Mouse (Mus musculus): ENCODE measurements around the gene Tmcc2. TPM values are rescaled to one million over a fixed set of nuclear protein-coding genes. Genes with fewer than 3 reads are reported as not detected.

Tmcc2 gene
- polyA plus RNA-seq, 1 experiment from 2014 or later = 11.0 TPM

DNA sequence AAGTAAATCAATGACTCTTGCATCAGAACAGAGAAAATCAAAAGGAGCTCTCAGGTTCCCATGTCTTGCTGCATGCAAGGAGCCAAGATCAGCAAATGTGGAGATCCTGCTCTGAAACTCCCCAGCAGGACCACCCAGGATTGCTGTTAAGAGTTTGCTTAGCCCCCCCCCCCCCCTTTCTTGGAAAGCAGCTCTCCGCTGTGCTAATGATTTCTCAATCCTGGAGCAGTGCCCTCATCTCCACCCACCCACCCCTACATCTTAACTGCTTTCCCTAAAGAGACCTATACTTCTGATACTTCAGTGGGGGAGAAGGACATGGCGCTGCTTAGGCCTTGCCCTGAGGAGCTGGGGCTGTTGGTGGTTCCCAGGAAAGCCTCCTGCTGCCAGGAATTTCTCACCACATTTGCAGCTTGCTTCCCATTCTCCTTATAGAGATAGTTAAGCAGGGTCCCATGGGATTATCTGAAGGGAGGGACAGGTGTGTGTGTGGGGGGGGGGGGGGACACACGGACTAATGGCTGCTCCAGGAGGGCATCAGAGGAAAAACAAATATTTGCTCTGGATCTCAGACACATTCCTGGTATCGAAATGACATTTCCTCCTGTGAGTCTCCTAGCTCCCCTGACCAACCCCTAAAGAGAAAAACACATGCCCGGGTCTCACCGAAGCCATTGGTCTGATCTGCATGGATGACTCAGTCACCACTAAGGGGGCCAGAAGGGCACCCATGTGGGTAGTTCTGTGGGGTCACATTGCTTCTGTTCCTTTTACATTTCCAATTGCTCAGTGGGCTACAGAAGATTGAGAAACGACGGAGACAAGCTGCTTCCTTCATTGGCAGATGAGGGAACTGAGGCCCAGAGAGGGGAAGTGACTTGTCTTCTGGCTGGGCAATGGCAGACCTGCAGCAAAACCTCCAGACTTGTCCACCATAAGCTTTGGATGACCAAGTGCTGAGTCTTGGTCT lies 72.9 kb downstream of the Tmcc2 start:
- Histone ChIP-seq H3K9me3 (ENCODE audit: control insufficient read depth, low read length) (no peaks in the 10 kb centered on the region), H3K36me3 (ENCODE audit: control insufficient read depth, insufficient read depth, low read length) (no peaks in the 10 kb centered on the region), H3K27me3 (ENCODE audit: control insufficient read depth, insufficient read depth, low read depth, low read length) (no peaks in the 10 kb centered on the region), H3K9ac (ENCODE audit: low read length) (peak overlapping the region; percentile 40), H3K4me3 (ENCODE audit: low read length) (peak overlapping the region; percentile 56), H3K4me2 (ENCODE audit: low read depth, low read length) (peak overlapping the region; percentile 66), H3K27ac (ENCODE audit: low read length) (peak overlapping the region; percentile 81), H3K4me1 (replicated peaks; ENCODE audit: control insufficient read depth, insufficient read depth, low read length) (peaks cover 38% of the 10 kb centered on the region)
- 31% methylated on average over 8 of the region's 8 CpGs for WGBS
- ATAC-seq (ENCODE audit: low read depth) = peak; percentile 55

- no peaks in the 10 kb centered on the region for H3K27me3 ChIP-seq (ENCODE audit: control insufficient read depth, insufficient read depth, low read depth, low read length)
- no peaks in the 10 kb centered on the region for H3K36me3 ChIP-seq (ENCODE audit: control insufficient read depth, insufficient read depth, low read length)
- peak; percentile 42 for ATAC-seq (ENCODE audit: low read depth)
- WGBS = 34% methylated on average over 4 of the region's 4 CpGs
- peak overlapping the region; percentile 66 for H3K4me2 ChIP-seq (ENCODE audit: low read depth, low read length)
- no peaks in the 10 kb centered on the region for H3K9me3 ChIP-seq (ENCODE audit: control insufficient read depth, low read length)
- H3K4me1 ChIP-seq (replicated peaks; ENCODE audit: control insufficient read depth, insufficient read depth, low read length) = peaks cover 30% of the 10 kb centered on the region
- peak overlapping the region; percentile 56 for H3K4me3 ChIP-seq (ENCODE audit: low read length)
- H3K27ac ChIP-seq (ENCODE audit: low read length) = peak overlapping the region; percentile 81
- peak overlapping the region; percentile 32; the same call in 1 of the 2 replicates for H3K9ac ChIP-seq (ENCODE audit: low read length)
Measured at GRCm38 (mm10) chr1:132317413-132317812, 73.7 kb downstream of the Tmcc2 start.

DNA sequence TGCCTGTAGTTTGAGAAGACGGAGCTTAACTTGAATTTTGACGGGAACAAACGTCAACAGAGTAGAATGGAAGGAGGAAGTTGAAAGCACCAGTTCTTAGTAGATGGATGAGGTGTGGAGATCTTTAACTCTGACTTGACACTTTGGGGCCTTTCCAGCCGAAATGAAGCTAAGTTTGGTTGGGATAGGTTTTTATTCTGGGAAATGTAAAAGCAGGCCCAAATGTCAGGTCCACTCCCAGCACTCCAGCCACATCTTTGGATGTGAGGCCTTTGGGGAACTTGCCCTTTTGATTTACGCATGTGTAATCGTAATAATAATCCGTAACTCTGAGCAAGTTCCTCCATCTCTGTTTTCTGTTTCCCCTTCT lies 74.5 kb downstream of the Tmcc2 start:
- WGBS = 25% methylated on average over 7 of the region's 7 CpGs
- no peak for ATAC-seq (ENCODE audit: low read depth)
- peaks cover 30% of the 10 kb centered on the region for H3K4me1 ChIP-seq (replicated peaks; ENCODE audit: control insufficient read depth, insufficient read depth, low read length)

DNA sequence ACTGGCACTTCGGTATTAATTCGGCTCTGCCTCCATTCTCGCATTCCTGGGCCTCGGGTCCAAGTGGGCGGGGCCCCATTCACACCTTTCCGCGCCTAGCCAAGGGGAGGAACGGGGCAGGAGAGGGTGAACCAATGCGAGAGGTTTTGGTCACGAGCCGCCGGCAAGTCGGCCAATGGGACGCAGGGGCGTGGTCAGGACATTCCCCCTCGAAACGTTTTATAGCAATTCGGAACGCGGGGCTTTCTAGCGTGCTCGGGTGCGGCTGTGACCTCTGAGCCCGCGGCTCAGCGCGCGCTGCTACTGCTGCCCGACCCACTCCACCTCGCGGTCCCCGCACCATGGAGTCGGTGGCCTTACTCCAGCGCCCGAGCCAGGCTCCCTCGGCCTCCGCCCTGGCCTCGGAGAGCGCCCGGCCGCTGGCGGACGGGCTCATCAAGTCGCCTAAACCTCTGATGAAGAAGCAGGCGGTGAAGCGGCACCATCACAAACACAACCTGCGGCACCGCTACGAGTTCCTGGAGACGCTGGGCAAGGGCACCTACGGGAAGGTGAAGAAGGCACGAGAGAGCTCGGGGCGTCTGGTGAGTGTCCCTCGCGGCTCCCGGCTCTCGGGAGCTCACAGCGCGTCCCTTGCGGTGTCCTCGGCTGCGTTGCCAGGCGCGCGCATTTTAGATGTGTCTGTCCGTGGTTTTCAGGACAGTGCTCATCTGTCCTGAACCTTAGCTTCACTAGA lies 75.0 kb downstream of the Tmcc2 start, which contains the start of gene Nuak2:
Gene Nuak2, plus strand, starts transcription at position 238 of the 736 bp plus-strand sequence.
- peak; percentile 73 for ATAC-seq (ENCODE audit: low read depth)
- H3K27ac ChIP-seq (ENCODE audit: low read length) = peak within 1 kb of the TSS; percentile 81
- no peaks in the 10 kb centered on the region for H3K9me3 ChIP-seq (ENCODE audit: control insufficient read depth, low read length)
- no peaks in the 10 kb centered on the region for H3K27me3 ChIP-seq (ENCODE audit: control insufficient read depth, insufficient read depth, low read depth, low read length)
- H3K9ac ChIP-seq (ENCODE audit: low read length) = peak within 1 kb of the TSS; percentile 72
- H3K36me3 ChIP-seq (ENCODE audit: control insufficient read depth, insufficient read depth, low read length) = no peaks in the 10 kb centered on the region
- H3K4me1 ChIP-seq (replicated peaks; ENCODE audit: control insufficient read depth, insufficient read depth, low read length) = peaks cover 30% of the 10 kb centered on the region
- under 1% methylated on average over 67 of the region's 67 CpGs for WGBS
- peak within 1 kb of the TSS; percentile 66 for H3K4me2 ChIP-seq (ENCODE audit: low read depth, low read length)
- H3K4me3 ChIP-seq (ENCODE audit: low read length) = peak within 1 kb of the TSS; percentile 56

More for the DNA sequence above, 74.5 kb downstream of the Tmcc2 start:
- H3K27ac ChIP-seq (ENCODE audit: low read length) = peak overlapping the region; percentile 81
- peak overlapping the region; percentile 72 for H3K9ac ChIP-seq (ENCODE audit: low read length)
- H3K4me3 ChIP-seq (ENCODE audit: low read length) = peak overlapping the region; percentile 56
- no peaks in the 10 kb centered on the region for H3K36me3 ChIP-seq (ENCODE audit: control insufficient read depth, insufficient read depth, low read length)
- no peaks in the 10 kb centered on the region for H3K9me3 ChIP-seq (ENCODE audit: control insufficient read depth, low read length)
- H3K27me3 ChIP-seq (ENCODE audit: control insufficient read depth, insufficient read depth, low read depth, low read length) = no peaks in the 10 kb centered on the region
- peak overlapping the region; percentile 66 for H3K4me2 ChIP-seq (ENCODE audit: low read depth, low read length)

DNA sequence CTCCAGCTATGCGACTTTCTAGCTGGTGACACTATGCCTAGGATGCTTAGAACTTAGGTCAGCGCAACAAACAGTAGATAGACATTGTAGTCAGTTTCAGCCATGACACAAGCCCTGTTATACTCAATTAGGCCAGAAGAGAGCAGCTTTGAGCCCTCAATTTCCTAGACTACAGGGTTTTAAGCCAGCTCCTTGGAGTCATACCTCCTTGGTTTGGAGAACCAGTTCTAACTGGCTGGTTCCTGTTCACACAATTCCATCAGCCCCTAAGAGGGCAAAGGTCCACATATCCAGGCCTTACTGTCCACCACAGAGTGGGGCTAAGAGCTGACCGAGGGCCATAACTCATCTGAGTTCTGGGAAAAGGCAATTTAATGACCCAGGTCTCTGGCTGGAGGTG lies 78.4 kb downstream of the Tmcc2 start:
- 56% methylated on average over 3 of the region's 3 CpGs for WGBS
- Histone ChIP-seq H3K27me3 (ENCODE audit: control insufficient read depth, insufficient read depth, low read depth, low read length) (no peaks in the 10 kb centered on the region; the same call in 1 of the 2 replicates), H3K9me3 (ENCODE audit: control insufficient read depth, low read length) (no peaks in the 10 kb centered on the region), H3K4me1 (replicated peaks; ENCODE audit: control insufficient read depth, insufficient read depth, low read length) (peaks cover 13% of the 10 kb centered on the region), H3K4me3 (ENCODE audit: low read length) (no peak overlapping the region), H3K27ac (ENCODE audit: low read length) (no peak overlapping the region), H3K4me2 (ENCODE audit: low read depth, low read length) (no peak overlapping the region), H3K9ac (ENCODE audit: low read length) (no peak overlapping the region), H3K36me3 (ENCODE audit: control insufficient read depth, insufficient read depth, low read length) (no peaks in the 10 kb centered on the region)
- ATAC-seq (ENCODE audit: low read depth) = peak; percentile 16; the same call in 1 of the 2 replicates

GRCm38 (mm10) chr1:132312043-132312442 lies 79.0 kb downstream of the Tmcc2 start:
- H3K27me3 ChIP-seq (ENCODE audit: control insufficient read depth, insufficient read depth, low read depth, low read length) = no peaks in the 10 kb centered on the region; the same call in 1 of the 2 replicates
- H3K9me3 ChIP-seq (ENCODE audit: control insufficient read depth, low read length) = no peaks in the 10 kb centered on the region
- no peaks in the 10 kb centered on the region for H3K36me3 ChIP-seq (ENCODE audit: control insufficient read depth, insufficient read depth, low read length)
- H3K4me1 ChIP-seq (replicated peaks; ENCODE audit: control insufficient read depth, insufficient read depth, low read length) = peaks cover 11% of the 10 kb centered on the region
- H3K9ac ChIP-seq (ENCODE audit: low read length) = no peak overlapping the region
- H3K4me3 ChIP-seq (ENCODE audit: low read length) = no peak overlapping the region
- ATAC-seq (ENCODE audit: low read depth) = no peak
- WGBS = 0% methylated on average over 2 of the region's 2 CpGs
- no peak overlapping the region for H3K27ac ChIP-seq (ENCODE audit: low read length)
- no peak overlapping the region for H3K4me2 ChIP-seq (ENCODE audit: low read depth, low read length)

GRCm38 (mm10) chr1:132311174-132311859 lies 79.8 kb downstream of the Tmcc2 start:
- Histone ChIP-seq H3K4me2 (ENCODE audit: low read depth, low read length) (no peak overlapping the region), H3K4me1 (replicated peaks; ENCODE audit: control insufficient read depth, insufficient read depth, low read length) (peaks cover 11% of the 10 kb centered on the region), H3K4me3 (ENCODE audit: low read length) (no peak overlapping the region), H3K27ac (ENCODE audit: low read length) (no peak overlapping the region), H3K9ac (ENCODE audit: low read length) (no peak overlapping the region), H3K36me3 (ENCODE audit: control insufficient read depth, insufficient read depth, low read length) (no peaks in the 10 kb centered on the region), H3K9me3 (ENCODE audit: control insufficient read depth, low read length) (no peaks in the 10 kb centered on the region), H3K27me3 (ENCODE audit: control insufficient read depth, insufficient read depth, low read depth, low read length) (no peaks in the 10 kb centered on the region; the same call in 1 of the 2 replicates)
- 39% methylated on average over 10 of the region's 10 CpGs for WGBS
- no peak for ATAC-seq (ENCODE audit: low read depth)

DNA sequence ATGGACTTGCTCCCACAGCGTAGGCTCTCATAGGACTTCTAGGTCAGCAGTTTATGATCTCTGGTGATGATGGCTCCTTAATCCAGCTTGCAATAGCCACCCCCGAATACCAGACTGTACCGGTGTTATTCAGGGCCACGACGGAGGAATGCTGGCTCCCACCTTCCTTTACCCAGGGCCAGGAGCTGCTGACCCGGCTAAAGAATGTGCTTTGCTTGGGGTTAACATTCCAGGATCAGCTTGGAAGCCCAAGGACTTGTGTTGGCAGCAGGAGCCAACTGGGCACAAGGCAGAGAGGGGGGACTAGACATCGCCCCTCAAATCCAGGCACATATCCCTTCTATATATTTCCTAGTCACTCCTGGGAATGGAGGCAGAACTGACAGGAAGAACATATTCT lies 80.3 kb downstream of the Tmcc2 start:
- Histone ChIP-seq H3K27me3 (ENCODE audit: control insufficient read depth, insufficient read depth, low read depth, low read length) (no peaks in the 10 kb centered on the region; the same call in 1 of the 2 replicates), H3K9ac (ENCODE audit: low read length) (no peak overlapping the region), H3K27ac (ENCODE audit: low read length) (no peak overlapping the region), H3K4me1 (replicated peaks; ENCODE audit: control insufficient read depth, insufficient read depth, low read length) (peaks cover 11% of the 10 kb centered on the region), H3K4me3 (ENCODE audit: low read length) (no peak overlapping the region), H3K9me3 (ENCODE audit: control insufficient read depth, low read length) (no peaks in the 10 kb centered on the region), H3K4me2 (ENCODE audit: low read depth, low read length) (no peak overlapping the region), H3K36me3 (ENCODE audit: control insufficient read depth, insufficient read depth, low read length) (no peaks in the 10 kb centered on the region)
- WGBS = 55% methylated on average over 7 of the region's 7 CpGs
- no peak for ATAC-seq (ENCODE audit: low read depth)

All from lung, embryonic 16.5 days (tissue).